Mouse (Mus musculus): Measurements from ENCODE around the gene Narfl. TPM values are rescaled to one million over a fixed set of nuclear protein-coding genes. Genes with fewer than 3 reads are reported as not detected.
"Not testable (repeated sequence)": the region's sequence is repeated elsewhere in the genome, so short reads cannot be mapped to it uniquely, and the experiment has no call there.

Narfl gene
- polyA plus RNA-seq, 1 experiment from 2014 or later: 27.9 TPM

DNA sequence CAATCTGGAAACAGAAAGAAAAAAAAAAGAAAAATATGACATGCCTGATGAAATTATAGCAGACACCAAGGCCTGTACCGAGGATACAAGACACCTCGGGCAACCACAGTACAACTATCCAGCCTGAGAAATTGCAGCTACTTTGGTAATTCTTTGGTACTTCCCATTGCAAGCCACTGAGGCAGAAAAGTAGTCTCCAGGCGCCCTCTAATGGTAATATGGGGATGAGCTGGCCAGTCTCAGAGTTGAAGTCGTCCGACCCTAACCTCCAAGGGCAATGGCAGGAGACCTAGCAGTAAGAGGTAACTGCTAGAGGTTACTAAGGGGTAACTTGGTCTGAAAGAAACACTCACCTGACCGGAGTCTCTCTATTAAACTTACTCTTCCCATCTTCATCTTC is 27.5 kb downstream of the Narfl start:
- no peaks in the 10 kb centered on the region for H3K9me3 ChIP-seq (replicated peaks; ENCODE audit: control insufficient read depth, low read length)
- ATAC-seq (replicated peaks; ENCODE audit: insufficient number of reproducible peaks, low FRiP score, low TSS enrichment): no peak

DNA sequence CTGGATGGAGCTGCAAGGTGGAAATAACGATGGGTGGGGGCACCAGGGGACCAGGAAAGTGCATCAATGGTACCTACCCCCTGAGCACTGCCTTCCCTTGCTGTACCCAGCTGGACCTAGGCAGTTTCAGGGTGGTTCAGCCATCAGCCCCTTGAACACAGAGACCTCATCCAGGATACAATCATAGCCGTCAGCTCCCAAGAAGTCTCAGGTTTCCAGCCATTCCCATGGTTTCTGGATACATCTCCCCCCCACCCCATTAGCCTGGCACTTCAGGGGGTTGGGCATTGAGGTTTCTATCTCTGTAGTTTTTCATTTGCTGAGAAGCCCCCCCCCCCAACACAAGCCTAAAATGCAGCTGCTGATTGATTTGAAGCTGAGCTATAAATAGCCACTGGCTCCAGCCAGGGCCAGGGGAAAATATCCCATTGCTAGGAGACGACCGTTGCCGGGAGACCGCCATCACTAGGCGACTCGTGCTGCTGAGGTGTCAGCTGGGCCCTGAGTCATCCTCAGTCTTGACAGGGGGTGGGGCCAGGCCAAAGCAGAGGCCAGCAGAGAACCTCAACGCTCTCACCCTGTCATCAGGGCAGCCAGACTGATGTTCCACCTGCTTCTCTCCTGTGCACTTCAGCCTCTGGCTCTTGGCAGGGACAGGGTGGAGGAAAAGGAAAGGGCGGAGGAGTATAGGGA is 29.4 kb downstream of the Narfl start:
- ATAC-seq (replicated peaks; ENCODE audit: insufficient number of reproducible peaks, low FRiP score, low TSS enrichment): peak; percentile 73
- Histone ChIP-seq H3K4me1 (ENCODE audit: control insufficient read depth, insufficient read depth, low read length) (peaks cover 4% of the 10 kb centered on the region), H3K9ac (ENCODE audit: low read depth, low read length) (no peak overlapping the region), H3K36me3 (ENCODE audit: control insufficient read depth, insufficient read depth, low read length) (no peaks in the 10 kb centered on the region), H3K4me3 (ENCODE audit: low read depth, low read length) (no peak overlapping the region), H3K4me2 (peak overlapping the region; percentile 25), H3K9me3 (replicated peaks; ENCODE audit: control insufficient read depth, low read length) (no peaks in the 10 kb centered on the region), H3K27ac (ENCODE audit: low read depth, low read length) (no peak overlapping the region; the same call in 1 of the 2 replicates), H3K27me3 (ENCODE audit: control insufficient read depth, insufficient read depth, low read length) (peaks cover 5% of the 10 kb centered on the region)
- 6% methylated on average over 10 of the region's 10 CpGs for WGBS (ENCODE audit: insufficient replicate concordance)

More for the DNA sequence above, 27.5 kb downstream of the Narfl start:
- WGBS (ENCODE audit: insufficient replicate concordance): 7% methylated on average over 6 of the region's 6 CpGs
- Histone ChIP-seq H3K4me3 (ENCODE audit: low read depth, low read length) (no peak overlapping the region), H3K36me3 (ENCODE audit: control insufficient read depth, insufficient read depth, low read length) (no peaks in the 10 kb centered on the region), H3K27me3 (ENCODE audit: control insufficient read depth, insufficient read depth, low read length) (no peaks in the 10 kb centered on the region; the same call in 1 of the 2 replicates), H3K9ac (ENCODE audit: low read depth, low read length) (no peak overlapping the region), H3K4me1 (ENCODE audit: control insufficient read depth, insufficient read depth, low read length) (peaks cover 8% of the 10 kb centered on the region), H3K27ac (ENCODE audit: low read depth, low read length) (no peak overlapping the region), H3K4me2 (no peak overlapping the region)

DNA sequence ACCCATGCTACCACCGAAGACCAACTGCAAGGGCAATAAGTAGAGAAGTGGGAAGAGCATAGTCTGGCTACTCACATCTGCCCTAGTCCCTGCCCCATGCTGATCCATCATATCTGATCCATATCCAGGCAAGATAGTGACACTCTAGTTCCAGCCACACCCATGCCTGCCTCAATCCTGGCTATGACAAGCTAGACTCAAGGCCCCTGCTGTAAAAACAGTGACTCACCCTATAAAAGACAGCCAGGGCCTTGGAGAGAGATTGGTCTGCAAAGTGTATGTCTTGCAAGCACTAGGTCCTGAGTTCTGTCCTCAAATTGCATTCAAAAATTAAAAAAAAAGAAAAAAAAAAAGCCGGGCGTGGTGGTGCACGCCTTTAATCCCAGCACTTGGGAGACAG is 32.9 kb downstream of the Narfl start:
- Histone ChIP-seq H3K27ac (ENCODE audit: low read depth, low read length) (no peak overlapping the region), H3K27me3 (ENCODE audit: control insufficient read depth, insufficient read depth, low read length) (peaks cover 40% of the 10 kb centered on the region), H3K9ac (ENCODE audit: low read depth, low read length) (no peak overlapping the region), H3K36me3 (ENCODE audit: control insufficient read depth, insufficient read depth, low read length) (no peaks in the 10 kb centered on the region), H3K4me1 (ENCODE audit: control insufficient read depth, insufficient read depth, low read length) (peaks cover 13% of the 10 kb centered on the region), H3K9me3 (replicated peaks; ENCODE audit: control insufficient read depth, low read length) (no peaks in the 10 kb centered on the region), H3K4me3 (ENCODE audit: low read depth, low read length) (no peak overlapping the region), H3K4me2 (no peak overlapping the region)
- ATAC-seq (replicated peaks; ENCODE audit: insufficient number of reproducible peaks, low FRiP score, low TSS enrichment): no peak
- WGBS (ENCODE audit: insufficient replicate concordance): 83% methylated on average over 4 of the region's 4 CpGs

DNA sequence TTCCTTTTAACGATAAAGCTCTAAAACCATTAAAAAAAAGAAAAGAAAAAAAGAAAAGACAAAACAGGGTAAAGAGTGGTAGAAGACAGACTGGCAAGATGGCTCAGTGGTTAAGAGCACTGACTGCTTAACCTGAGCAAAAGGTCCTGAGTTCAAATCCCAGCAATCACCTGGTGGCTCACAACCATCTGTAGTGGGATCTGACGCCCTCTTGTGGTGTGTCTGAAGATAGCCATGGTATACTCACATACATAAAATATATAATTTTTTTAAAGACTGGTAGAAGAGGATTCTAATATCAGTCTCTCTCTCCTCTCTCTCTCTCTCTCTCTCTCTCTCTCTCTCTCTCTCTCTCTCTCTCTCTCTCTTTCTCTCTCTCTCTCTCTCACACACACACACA is 33.9 kb downstream of the Narfl start:
- not testable (repeated sequence) for H3K36me3 ChIP-seq (ENCODE audit: control insufficient read depth, insufficient read depth, low read length); H3K9me3 ChIP-seq (replicated peaks; ENCODE audit: control insufficient read depth, low read length); H3K27ac ChIP-seq (ENCODE audit: low read depth, low read length); ATAC-seq (replicated peaks; ENCODE audit: insufficient number of reproducible peaks, low FRiP score, low TSS enrichment); H3K4me2 ChIP-seq; H3K9ac ChIP-seq (ENCODE audit: low read depth, low read length); H3K4me3 ChIP-seq (ENCODE audit: low read depth, low read length)
- peaks cover 50% of the 10 kb centered on the region for H3K27me3 ChIP-seq (ENCODE audit: control insufficient read depth, insufficient read depth, low read length)
- WGBS (ENCODE audit: insufficient replicate concordance): 25% methylated on average over 2 of the region's 2 CpGs
- peaks cover 13% of the 10 kb centered on the region for H3K4me1 ChIP-seq (ENCODE audit: control insufficient read depth, insufficient read depth, low read length)

DNA sequence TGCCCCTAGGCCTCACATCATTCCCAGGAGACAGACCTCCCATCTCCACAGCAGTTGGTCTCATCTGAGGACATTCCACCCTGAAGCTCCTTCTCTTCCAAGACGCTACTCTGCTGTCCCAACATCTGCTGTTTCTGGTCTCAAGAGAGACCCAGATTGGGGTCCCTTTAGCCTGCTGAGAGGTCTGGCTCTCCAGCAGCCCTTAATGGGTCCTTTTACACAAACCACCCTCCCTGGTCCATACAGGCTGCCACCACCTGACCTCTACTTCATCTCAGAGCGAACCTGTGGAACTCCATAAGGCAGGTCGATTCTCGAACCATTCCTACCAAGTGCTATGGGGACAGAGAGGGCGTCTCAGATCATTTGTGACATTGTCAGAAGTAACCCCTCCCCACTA is 34.5 kb downstream of the Narfl start:
- H3K4me3 ChIP-seq (ENCODE audit: low read depth, low read length): peak overlapping the region; percentile 69; the same call in 1 of the 2 replicates
- H3K4me2 ChIP-seq: peak overlapping the region; percentile 98; the same call in 1 of the 2 replicates
- no peak overlapping the region for H3K27ac ChIP-seq (ENCODE audit: low read depth, low read length)
- peaks cover 56% of the 10 kb centered on the region for H3K27me3 ChIP-seq (ENCODE audit: control insufficient read depth, insufficient read depth, low read length)
- 33% methylated on average over 5 of the region's 5 CpGs for WGBS (ENCODE audit: insufficient replicate concordance)
- no peak for ATAC-seq (replicated peaks; ENCODE audit: insufficient number of reproducible peaks, low FRiP score, low TSS enrichment)
- peaks cover 13% of the 10 kb centered on the region for H3K4me1 ChIP-seq (ENCODE audit: control insufficient read depth, insufficient read depth, low read length)
- no peaks in the 10 kb centered on the region for H3K36me3 ChIP-seq (ENCODE audit: control insufficient read depth, insufficient read depth, low read length)
- H3K9me3 ChIP-seq (replicated peaks; ENCODE audit: control insufficient read depth, low read length): no peaks in the 10 kb centered on the region
- H3K9ac ChIP-seq (ENCODE audit: low read depth, low read length): no peak overlapping the region

DNA sequence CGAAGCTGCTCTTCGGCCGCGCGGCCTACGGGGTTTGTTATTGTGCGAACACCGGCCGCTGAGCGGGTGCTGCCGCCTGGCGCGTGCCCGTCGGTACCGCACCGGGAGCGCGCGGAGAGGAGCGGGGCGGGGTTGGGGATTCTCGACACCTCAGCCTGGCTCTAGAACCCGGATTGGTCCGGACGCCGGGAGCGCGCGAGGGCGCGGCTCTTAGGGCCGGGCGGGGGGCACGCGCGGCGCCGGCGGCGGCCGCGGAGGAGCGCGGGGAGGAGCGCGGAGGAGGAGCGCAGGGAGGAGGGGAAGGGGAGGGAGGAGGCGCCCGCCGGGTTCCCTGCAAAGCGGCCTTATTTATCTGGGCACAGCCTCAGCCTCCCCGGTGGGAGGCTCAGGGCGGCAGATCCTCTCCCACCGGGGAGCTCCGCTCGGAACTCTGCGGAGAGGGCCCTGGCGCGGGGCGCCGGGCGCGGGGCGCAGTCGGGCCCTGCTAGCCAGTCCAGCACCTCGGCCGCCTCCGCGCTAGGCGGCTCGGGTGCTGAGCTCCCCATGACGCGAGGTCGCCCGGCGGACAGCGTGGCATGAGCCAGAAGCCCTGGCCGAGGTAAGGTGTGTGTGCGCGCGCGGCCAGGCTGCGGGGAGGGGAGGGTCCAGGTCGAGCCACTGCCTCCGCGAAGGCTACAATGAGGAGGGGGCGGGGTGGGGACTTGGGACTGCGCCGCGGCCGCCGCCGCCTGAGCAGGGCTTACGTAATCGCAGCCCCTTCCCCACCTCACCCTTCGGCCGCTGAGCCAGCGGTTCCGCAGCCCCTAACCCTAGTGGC is 35.4 kb downstream of the Narfl start, which contains the start of gene Fbxl16:
Fbxl16 (plus strand) TSS at position 297 of the 817 bp plus-strand sequence.
- Histone ChIP-seq H3K36me3 (ENCODE audit: control insufficient read depth, insufficient read depth, low read length) (no peaks in the 10 kb centered on the region), H3K9ac (ENCODE audit: low read depth, low read length) (peak within 1 kb of the TSS; percentile 60), H3K9me3 (replicated peaks; ENCODE audit: control insufficient read depth, low read length) (no peaks in the 10 kb centered on the region), H3K4me1 (ENCODE audit: control insufficient read depth, insufficient read depth, low read length) (peaks cover 9% of the 10 kb centered on the region), H3K4me2 (peak within 1 kb of the TSS; percentile 98), H3K27me3 (ENCODE audit: control insufficient read depth, insufficient read depth, low read length) (peaks cover 59% of the 10 kb centered on the region), H3K4me3 (ENCODE audit: low read depth, low read length) (peak within 1 kb of the TSS; percentile 69), H3K27ac (ENCODE audit: low read depth, low read length) (no peak within 1 kb of the TSS)
- under 1% methylated on average over 84 of the region's 100 CpGs for WGBS (ENCODE audit: insufficient replicate concordance)
- ATAC-seq (replicated peaks; ENCODE audit: insufficient number of reproducible peaks, low FRiP score, low TSS enrichment): peak; percentile 58; the same call in 1 of the 2 replicates

DNA sequence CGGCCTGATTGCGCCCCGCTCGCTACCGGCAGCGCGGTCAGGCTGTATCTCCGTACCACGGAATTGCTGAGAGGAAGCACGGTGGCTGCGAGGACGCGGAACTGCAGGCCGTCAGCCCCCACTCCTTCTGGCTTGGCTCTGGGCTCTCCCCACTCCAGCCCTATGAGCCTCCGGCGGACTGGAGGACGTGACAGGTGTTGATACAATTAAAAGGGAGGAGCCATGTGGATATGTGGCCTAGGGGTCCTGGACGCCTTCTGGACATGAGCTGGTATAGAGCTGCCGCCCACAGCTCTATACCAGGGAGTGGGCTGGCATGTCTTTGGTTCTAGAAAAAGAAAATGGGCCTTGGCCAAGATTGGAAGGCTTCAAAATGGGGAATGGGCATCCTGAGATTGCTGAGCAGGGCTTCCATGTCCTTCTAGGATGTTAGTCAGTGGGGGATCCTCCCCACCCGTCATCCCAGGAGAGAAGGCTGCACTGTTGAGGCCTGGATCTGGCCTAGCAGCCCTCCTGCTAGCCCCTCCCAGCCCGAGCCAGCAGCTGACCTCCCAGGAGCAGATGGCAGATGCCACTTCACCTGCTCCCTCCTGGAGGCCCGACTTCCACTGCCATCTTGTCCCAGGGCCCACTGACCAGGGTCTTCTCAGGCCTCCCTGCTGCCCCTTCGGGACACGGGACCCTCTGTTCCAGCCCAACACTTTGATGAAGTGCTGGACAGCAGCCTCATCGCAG is 36.2 kb downstream of the Narfl start:
- H3K27ac ChIP-seq (ENCODE audit: low read depth, low read length): no peak overlapping the region
- H3K9me3 ChIP-seq (replicated peaks; ENCODE audit: control insufficient read depth, low read length): no peaks in the 10 kb centered on the region
- H3K27me3 ChIP-seq (ENCODE audit: control insufficient read depth, insufficient read depth, low read length): peaks cover 62% of the 10 kb centered on the region
- peak overlapping the region; percentile 98 for H3K4me2 ChIP-seq
- H3K9ac ChIP-seq (ENCODE audit: low read depth, low read length): peak overlapping the region; percentile 60
- peak overlapping the region; percentile 69 for H3K4me3 ChIP-seq (ENCODE audit: low read depth, low read length)
- no peaks in the 10 kb centered on the region for H3K36me3 ChIP-seq (ENCODE audit: control insufficient read depth, insufficient read depth, low read length)
- ATAC-seq (replicated peaks; ENCODE audit: insufficient number of reproducible peaks, low FRiP score, low TSS enrichment): peak; percentile 12; the same call in 1 of the 2 replicates
- 7% methylated on average over 24 of the region's 25 CpGs for WGBS (ENCODE audit: insufficient replicate concordance)
- peaks cover 9% of the 10 kb centered on the region for H3K4me1 ChIP-seq (ENCODE audit: control insufficient read depth, insufficient read depth, low read length)

DNA sequence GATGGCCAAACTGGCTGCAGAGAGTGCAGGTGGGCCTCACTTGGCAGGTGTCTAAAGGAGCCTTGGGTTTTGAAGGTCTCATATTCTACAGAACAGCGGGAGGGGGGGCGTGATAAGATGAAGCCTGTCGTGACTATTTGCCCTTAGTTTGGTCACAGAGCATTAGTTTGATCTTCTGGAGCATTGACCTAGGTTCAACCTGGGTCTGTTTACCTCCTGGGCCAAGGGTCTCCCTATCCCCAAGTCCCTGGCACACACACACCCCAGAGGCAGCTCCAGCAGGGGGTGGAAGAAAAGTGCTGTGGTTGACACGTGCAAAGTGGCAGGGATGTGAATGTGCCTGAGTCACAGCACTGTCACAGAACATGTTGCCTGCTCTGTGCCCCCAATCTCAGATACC is 37.3 kb downstream of the Narfl start:
- H3K4me3 ChIP-seq (ENCODE audit: low read depth, low read length): no peak overlapping the region
- no peak for ATAC-seq (replicated peaks; ENCODE audit: insufficient number of reproducible peaks, low FRiP score, low TSS enrichment)
- 66% methylated on average over 4 of the region's 4 CpGs for WGBS (ENCODE audit: insufficient replicate concordance)

More for the DNA sequence above, 37.3 kb downstream of the Narfl start:
- H3K9ac ChIP-seq (ENCODE audit: low read depth, low read length): no peak overlapping the region
- peaks cover 68% of the 10 kb centered on the region for H3K27me3 ChIP-seq (ENCODE audit: control insufficient read depth, insufficient read depth, low read length)
- H3K9me3 ChIP-seq (replicated peaks; ENCODE audit: control insufficient read depth, low read length): no peaks in the 10 kb centered on the region
- no peaks in the 10 kb centered on the region for H3K36me3 ChIP-seq (ENCODE audit: control insufficient read depth, insufficient read depth, low read length)
- no peak overlapping the region for H3K4me2 ChIP-seq
- no peak overlapping the region for H3K27ac ChIP-seq (ENCODE audit: low read depth, low read length)
- H3K4me1 ChIP-seq (ENCODE audit: control insufficient read depth, insufficient read depth, low read length): peaks cover 9% of the 10 kb centered on the region
